Mouse (Mus musculus) ovary, postnatal 14 days (tissue): Measurements from ENCODE around the gene Pigg.

Experiments used
- DNase-seq: peaks from one replicate; pipeline ENCODE4 v3.0.0; 2022; ENCODE audit warnings: low spot score

Pigg gene

GRCm38 (mm10) chr5:108357862-108358261 is 45.5 kb downstream of the Pigg start:
- no peak for DNase-seq

GRCm38 (mm10) chr5:108359491-108359890 is 47.1 kb downstream of the Pigg start:
- no peak for DNase-seq

- DNase-seq, result no peak
Observed at GRCm38 (mm10) chr5:108360211-108360610, 47.8 kb downstream of the Pigg start.

GRCm38 (mm10) chr5:108362330-108362729 is 49.9 kb downstream of the Pigg start:
- DNase-seq, result no peak

GRCm38 (mm10) chr5:108366328-108366983 is 54.0 kb downstream of the Pigg start:
- no peak for DNase-seq

GRCm38 (mm10) chr5:108366984-108367841 is 54.8 kb downstream of the Pigg start:
- peak; percentile 20 for DNase-seq

- DNase-seq, result no peak
Observed at GRCm38 (mm10) chr5:108367871-108368332, 55.5 kb downstream of the Pigg start, which contains the start of gene Gm42517. Gene Gm42517 (minus strand): TSS chr5:108367922.

GRCm38 (mm10) chr5:108368446-108368845 is 56.0 kb downstream of the Pigg start:
- DNase-seq, result no peak

GRCm38 (mm10) chr5:108368851-108369621 is 56.6 kb downstream of the Pigg start:
- peak; percentile 5 for DNase-seq

- no peak for DNase-seq
Observed at GRCm38 (mm10) chr5:108369964-108370363, 57.6 kb downstream of the Pigg start.

GRCm38 (mm10) chr5:108374079-108374478 is 61.7 kb downstream of the Pigg start:
- no peak for DNase-seq

- DNase-seq, result no peak
Observed at GRCm38 (mm10) chr5:108376059-108376458, 63.6 kb downstream of the Pigg start.

- no peak for DNase-seq
Observed at GRCm38 (mm10) chr5:108378346-108378745, 65.9 kb downstream of the Pigg start.

GRCm38 (mm10) chr5:108385632-108386031 is 73.2 kb downstream of the Pigg start:
- no peak for DNase-seq

GRCm38 (mm10) chr5:108386449-108386848 is 74.0 kb downstream of the Pigg start:
- DNase-seq, result no peak

- DNase-seq, result no peak
Observed at GRCm38 (mm10) chr5:108388201-108388600, 75.8 kb downstream of the Pigg start, which contains the start of gene Pde6b. Gene Pde6b (plus strand): TSS chr5:108388391.

- DNase-seq, result no peak
Observed at GRCm38 (mm10) chr5:108389744-108390143, 77.3 kb downstream of the Pigg start.
